Mouse (Mus musculus) testis, adult 2 months (tissue): ENCODE data around the gene Palmd.

ENCODE experiments used
- CTCF ChIP-seq: fragments of 200-500 bp; IDR thresholded peaks from 2 replicates; pipeline ENCODE4 v1.5.1; 2012; ENCODE audit warnings: low read depth, mild to moderate bottlenecking, inconsistent platforms, low read length, moderate library complexity; ENCODE audit not compliant: control insufficient read depth, insufficient read depth, insufficient replicate concordance
- POLR2A ChIP-seq: fragments of 200-500 bp; IDR thresholded peaks from 2 replicates; pipeline ENCODE4 v1.6.1; 2012; ENCODE audit warnings: low read depth, mild to moderate bottlenecking, inconsistent platforms, low read length, moderate library complexity; ENCODE audit not compliant: control insufficient read depth

GRCm38 (mm10) chr3:116917016-116917415 lies 51.8 kb downstream of the Palmd start:
- TF ChIP-seq CTCF, result no peak
- no peak for TF ChIP-seq POLR2A
